Mouse (Mus musculus): Measurements from ENCODE around the gene Lmf2. TPM values are rescaled to one million over a fixed set of nuclear protein-coding genes. Genes with fewer than 3 reads are reported as not detected.

Gene Lmf2
- polyA plus RNA-seq, 1 experiment from 2014 or later: 20.5 TPM

DNA sequence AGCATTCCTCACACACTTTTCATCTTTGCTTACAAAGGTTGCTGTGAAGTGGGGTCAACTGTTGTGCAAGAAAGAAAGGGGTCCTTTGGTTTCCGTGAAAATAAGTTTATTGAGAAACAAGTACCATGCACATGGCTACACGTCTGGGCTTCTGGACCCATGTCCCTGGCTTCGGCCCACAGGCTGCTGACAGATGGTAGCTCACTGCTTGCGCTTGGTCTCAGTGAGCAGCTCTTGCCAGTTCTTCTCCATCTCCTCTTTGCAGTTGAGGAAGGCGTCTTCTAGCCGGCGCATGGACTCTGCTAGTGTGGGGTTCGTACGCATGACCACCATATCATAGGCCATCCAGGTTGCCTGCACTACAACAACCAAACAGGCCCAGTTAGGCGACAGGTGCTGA is 34.6 kb upstream of the Lmf2 start:
- Histone ChIP-seq H3K27me3 (replicated peaks; ENCODE audit: control insufficient read depth, insufficient read depth, low read length) (0 out of 2 replicates have a peak, but pooled peaks cover 2% of the 10 kb centered on the region), H3K36me3 (ENCODE audit: control insufficient read depth, insufficient read depth) (no peaks in the 10 kb centered on the region), H3K9me3 (ENCODE audit: control insufficient read depth) (no peaks in the 10 kb centered on the region), H3K9ac (ENCODE audit: low read depth, low read length) (no peak overlapping the region), H3K4me2 (replicated peaks; ENCODE audit: low read depth) (no peak overlapping the region), H3K4me3 (ENCODE audit: low read depth, low read length) (no peak overlapping the region), H3K27ac (ENCODE audit: low read depth, low read length) (no peak overlapping the region), H3K4me1 (replicated peaks; ENCODE audit: control insufficient read depth, insufficient read depth, low read length) (no peaks in the 10 kb centered on the region)
- ATAC-seq: no peak
- WGBS: 94% methylated on average over 10 of the region's 10 CpGs
- TF ChIP-seq CTCF (IDR thresholded peaks at IDR 0.05; ENCODE audit: low read depth): no peak

DNA sequence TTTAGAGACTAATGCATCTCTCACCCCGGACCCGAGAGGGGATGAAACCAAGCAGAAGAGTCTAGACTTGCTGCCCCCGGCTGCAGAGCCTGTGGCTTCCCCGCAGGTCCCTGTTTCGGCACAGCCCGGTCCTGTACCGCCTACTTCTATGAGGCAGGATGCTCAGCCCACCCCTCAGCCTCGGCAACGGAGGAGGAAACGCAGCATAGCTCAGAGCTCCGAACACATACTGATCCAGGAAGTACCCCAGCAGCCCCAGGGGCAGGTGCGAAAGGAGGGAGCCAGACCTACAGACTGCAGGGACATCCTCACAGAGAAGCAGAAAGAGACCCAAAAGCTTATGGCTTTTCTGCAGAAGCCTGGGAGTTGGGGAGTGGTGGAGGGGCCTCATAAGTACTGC is 31.7 kb upstream of the Lmf2 start:
- Histone ChIP-seq H3K27me3 (replicated peaks; ENCODE audit: control insufficient read depth, insufficient read depth, low read length) (0 out of 2 replicates have a peak, but pooled peaks cover 2% of the 10 kb centered on the region), H3K4me1 (replicated peaks; ENCODE audit: control insufficient read depth, insufficient read depth, low read length) (no peaks in the 10 kb centered on the region), H3K9ac (ENCODE audit: low read depth, low read length) (no peak overlapping the region), H3K4me3 (ENCODE audit: low read depth, low read length) (no peak overlapping the region), H3K9me3 (ENCODE audit: control insufficient read depth) (no peaks in the 10 kb centered on the region), H3K36me3 (ENCODE audit: control insufficient read depth, insufficient read depth) (no peaks in the 10 kb centered on the region), H3K4me2 (replicated peaks; ENCODE audit: low read depth) (no peak overlapping the region), H3K27ac (ENCODE audit: low read depth, low read length) (no peak overlapping the region)
- no peak for ATAC-seq
- no peak for TF ChIP-seq CTCF (IDR thresholded peaks at IDR 0.05; ENCODE audit: low read depth)
- WGBS: 34% methylated on average over 12 of the region's 12 CpGs

GRCm38 (mm10) chr15:89384617-89385016 is 29.2 kb upstream of the Lmf2 start, which contains the start of gene Klhdc7b:
Gene Klhdc7b (plus strand): TSS chr15:89384917.
- H3K4me1 ChIP-seq (replicated peaks; ENCODE audit: control insufficient read depth, insufficient read depth, low read length): no peaks in the 10 kb centered on the region
- H3K27ac ChIP-seq (ENCODE audit: low read depth, low read length): no peak within 1 kb of the TSS
- H3K9ac ChIP-seq (ENCODE audit: low read depth, low read length): no peak within 1 kb of the TSS
- no peak within 1 kb of the TSS for H3K4me3 ChIP-seq (ENCODE audit: low read depth, low read length)
- no peak within 1 kb of the TSS for H3K4me2 ChIP-seq (replicated peaks; ENCODE audit: low read depth)
- TF ChIP-seq CTCF (IDR thresholded peaks at IDR 0.05; ENCODE audit: low read depth): no peak
- no peaks in the 10 kb centered on the region for H3K9me3 ChIP-seq (ENCODE audit: control insufficient read depth)
- WGBS: 86% methylated on average over 7 of the region's 7 CpGs
- no peak for ATAC-seq
- peaks cover 5% of the 10 kb centered on the region; the same call in 1 of the 2 replicates for H3K27me3 ChIP-seq (replicated peaks; ENCODE audit: control insufficient read depth, insufficient read depth, low read length)
- no peaks in the 10 kb centered on the region for H3K36me3 ChIP-seq (ENCODE audit: control insufficient read depth, insufficient read depth)

- Histone ChIP-seq H3K4me1 (replicated peaks; ENCODE audit: control insufficient read depth, insufficient read depth, low read length) (peaks cover 6% of the 10 kb centered on the region), H3K9me3 (ENCODE audit: control insufficient read depth) (no peaks in the 10 kb centered on the region), H3K9ac (ENCODE audit: low read depth, low read length) (no peak overlapping the region), H3K27ac (ENCODE audit: low read depth, low read length) (no peak overlapping the region), H3K4me3 (ENCODE audit: low read depth, low read length) (peak overlapping the region; percentile 42), H3K27me3 (replicated peaks; ENCODE audit: control insufficient read depth, insufficient read depth, low read length) (peaks cover 39% of the 10 kb centered on the region), H3K36me3 (ENCODE audit: control insufficient read depth, insufficient read depth) (no peaks in the 10 kb centered on the region), H3K4me2 (replicated peaks; ENCODE audit: low read depth) (peak overlapping the region; percentile 74)
- TF ChIP-seq CTCF (IDR thresholded peaks at IDR 0.05; ENCODE audit: low read depth): no peak
- WGBS: 11% methylated on average over 10 of the region's 10 CpGs
- no peak for ATAC-seq
Measured at GRCm38 (mm10) chr15:89379429-89379828, 24.0 kb upstream of the Lmf2 start.

DNA sequence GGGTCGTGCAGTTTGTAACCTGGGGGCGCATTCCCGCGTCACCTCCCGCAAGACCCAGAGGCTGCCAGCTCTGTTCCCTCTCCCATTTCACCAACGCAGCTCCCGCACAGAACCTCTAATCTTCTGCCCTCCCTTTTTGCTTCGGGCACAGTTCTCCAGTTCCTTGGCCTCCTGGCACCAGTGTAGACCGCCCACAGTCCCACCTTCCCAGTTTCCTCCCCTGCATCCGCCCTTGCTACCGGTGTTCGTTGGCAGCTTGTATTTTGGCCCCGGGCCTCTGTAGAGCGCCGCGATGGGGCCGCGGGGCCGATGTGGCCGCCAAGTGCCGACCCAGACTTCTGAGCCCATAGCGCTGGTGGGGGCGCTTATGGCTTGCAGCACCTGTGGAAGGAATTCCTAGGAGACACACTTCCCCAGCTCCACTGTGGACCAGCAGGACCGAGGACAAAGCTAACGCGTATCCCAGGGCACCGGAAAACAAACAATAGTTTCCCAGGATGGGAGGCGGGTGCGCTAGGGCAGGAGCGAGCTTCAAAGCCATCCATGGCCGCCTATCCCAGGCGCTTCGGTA is 23.5 kb upstream of the Lmf2 start, which contains the start of gene Odf3b:
Gene Odf3b, minus strand, starts transcription at position 452 of the 571 bp plus-strand sequence.
- Histone ChIP-seq H3K4me3 (ENCODE audit: low read depth, low read length) (peak within 1 kb of the TSS; percentile 42), H3K27me3 (replicated peaks; ENCODE audit: control insufficient read depth, insufficient read depth, low read length) (peaks cover 39% of the 10 kb centered on the region), H3K4me1 (replicated peaks; ENCODE audit: control insufficient read depth, insufficient read depth, low read length) (peaks cover 9% of the 10 kb centered on the region), H3K36me3 (ENCODE audit: control insufficient read depth, insufficient read depth) (no peaks in the 10 kb centered on the region), H3K27ac (ENCODE audit: low read depth, low read length) (no peak within 1 kb of the TSS), H3K4me2 (replicated peaks; ENCODE audit: low read depth) (peak within 1 kb of the TSS; percentile 74), H3K9me3 (ENCODE audit: control insufficient read depth) (no peaks in the 10 kb centered on the region), H3K9ac (ENCODE audit: low read depth, low read length) (no peak within 1 kb of the TSS)
- ATAC-seq: no peak
- 1% methylated on average over 33 of the region's 33 CpGs for WGBS
- TF ChIP-seq CTCF (IDR thresholded peaks at IDR 0.05; ENCODE audit: low read depth): no peak

DNA sequence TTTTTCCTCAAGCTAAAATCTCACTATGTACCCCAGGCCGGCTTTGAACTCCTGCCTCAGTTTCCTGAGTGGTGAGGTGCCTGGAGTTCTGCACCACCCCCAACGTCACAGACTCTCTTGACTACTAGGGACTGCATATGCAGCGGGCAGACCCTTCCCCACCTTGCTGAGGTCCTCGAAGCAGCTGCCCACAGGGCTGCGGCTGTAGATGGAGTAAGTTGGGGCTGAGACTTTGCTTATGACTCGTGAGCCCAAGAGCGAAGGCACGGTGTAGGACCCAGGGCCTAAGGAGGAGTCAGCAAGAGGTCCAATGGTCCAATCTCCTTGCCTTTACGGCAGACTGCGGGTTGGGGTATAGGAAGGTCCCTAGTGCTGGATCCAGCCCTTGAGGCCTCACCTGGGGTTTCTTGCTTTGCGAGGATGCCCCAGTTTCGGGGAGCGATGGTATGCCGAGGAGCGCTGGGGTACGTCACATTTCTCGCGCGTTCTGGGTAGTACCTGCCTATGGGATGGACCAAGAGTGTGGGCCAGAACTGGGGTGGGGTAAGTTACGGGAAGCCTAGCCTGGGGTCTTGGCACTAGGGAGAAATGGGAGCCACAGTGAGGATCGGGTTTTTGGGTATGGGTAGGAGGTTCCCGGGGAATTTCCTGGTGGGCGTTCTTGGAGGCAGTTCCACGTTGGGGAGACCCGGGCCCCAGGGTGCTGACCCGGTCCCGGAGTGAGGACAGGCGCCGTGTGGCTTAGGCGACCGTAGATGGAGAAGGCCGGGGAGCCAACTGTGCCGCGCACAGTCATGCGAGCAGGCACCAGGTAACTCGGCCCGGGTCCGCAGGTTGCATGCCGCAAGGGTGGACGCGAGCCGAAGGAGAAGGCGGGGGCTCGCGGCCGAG is 22.7 kb upstream of the Lmf2 start:
- no peak overlapping the region for H3K27ac ChIP-seq (ENCODE audit: low read depth, low read length)
- no peak overlapping the region for H3K9ac ChIP-seq (ENCODE audit: low read depth, low read length)
- peaks cover 9% of the 10 kb centered on the region for H3K4me1 ChIP-seq (replicated peaks; ENCODE audit: control insufficient read depth, insufficient read depth, low read length)

More for the DNA sequence above, 22.7 kb upstream of the Lmf2 start:
- no peak for TF ChIP-seq CTCF (IDR thresholded peaks at IDR 0.05; ENCODE audit: low read depth)
- Histone ChIP-seq H3K9me3 (ENCODE audit: control insufficient read depth) (no peaks in the 10 kb centered on the region), H3K27me3 (replicated peaks; ENCODE audit: control insufficient read depth, insufficient read depth, low read length) (peaks cover 39% of the 10 kb centered on the region), H3K4me2 (replicated peaks; ENCODE audit: low read depth) (peak overlapping the region; percentile 74), H3K36me3 (ENCODE audit: control insufficient read depth, insufficient read depth) (no peaks in the 10 kb centered on the region), H3K4me3 (ENCODE audit: low read depth, low read length) (peak overlapping the region; percentile 42)
- 19% methylated on average over 46 of the region's 46 CpGs for WGBS
- ATAC-seq: no peak
